Mouse (Mus musculus) embryonic facial prominence, embryonic 12.5 days (tissue): Measurements from ENCODE around the gene Slc38a6. TPM values are rescaled to one million over a fixed set of nuclear protein-coding genes. Genes with fewer than 3 reads are reported as not detected.

Source experiments
- ATAC-seq: fragments of 200-750 bp; cut with Nextera tagmentation; 2 replicates; pipeline ENCODE4 v1.8.0; 2017; ENCODE audit not compliant: insufficient number of reproducible peaks, insufficient read depth, low FRiP score, low TSS enrichment
- H3K27ac ChIP-seq: fragments of 300-500 bp; sonication (generic); 2 replicates; pipeline ENCODE4 v1.5.1; 2016; ENCODE audit warnings: mild to moderate bottlenecking
- H3K27me3 ChIP-seq: fragments of 300-500 bp; sonication (generic); 2 replicates; pipeline ENCODE4 v1.6.1; 2016; ENCODE audit warnings: mild to moderate bottlenecking, moderate library complexity
- H3K36me3 ChIP-seq: fragments of 300-500 bp; sonication (generic); 2 replicates; pipeline ENCODE4 v1.6.1; 2016; ENCODE audit warnings: mild to moderate bottlenecking
- H3K4me1 ChIP-seq: fragments of 300-500 bp; sonication (generic); 2 replicates; pipeline ENCODE4 v1.6.1; 2016
- H3K4me2 ChIP-seq: fragments of 300-500 bp; sonication (generic); replicated peaks from 2 replicates; pipeline ENCODE4 v1.6.1; 2016; ENCODE audit warnings: mild to moderate bottlenecking, moderate library complexity
- H3K4me3 ChIP-seq: fragments of 300-500 bp; sonication (generic); 2 replicates; pipeline ENCODE4 v1.5.1; 2016; ENCODE audit warnings: mild to moderate bottlenecking
- H3K9ac ChIP-seq: fragments of 300-500 bp; sonication (generic); 2 replicates; pipeline ENCODE4 v1.6.1; 2016; ENCODE audit warnings: mild to moderate bottlenecking, moderate library complexity
- H3K9me3 ChIP-seq: fragments of 300-500 bp; sonication (generic); 2 replicates; pipeline ENCODE4 v1.6.1; 2016; ENCODE audit warnings: mild to moderate bottlenecking, moderate library complexity
- WGBS: fragments of 180-500 bp; shearing (Covaris S2); methylation state at CpG from one replicate; pipeline ENCODE4 v1.1.7; 2016; 5-methylcytosine and 5-hydroxymethylcytosine counted together
- polyA plus RNA-seq: library from polyadenylated mRNA; unstranded; fragments of >200 nt; fragmentation: Nextera tagmentation; extraction: Ambion mirVana; gene quantifications from 2 replicates; pipeline ENCODE4 v1.2.1, GENCODE M21; 2016

Slc38a6 gene
- polyA plus RNA-seq, 1 experiment from 2014 or later, result 17.2 TPM

DNA sequence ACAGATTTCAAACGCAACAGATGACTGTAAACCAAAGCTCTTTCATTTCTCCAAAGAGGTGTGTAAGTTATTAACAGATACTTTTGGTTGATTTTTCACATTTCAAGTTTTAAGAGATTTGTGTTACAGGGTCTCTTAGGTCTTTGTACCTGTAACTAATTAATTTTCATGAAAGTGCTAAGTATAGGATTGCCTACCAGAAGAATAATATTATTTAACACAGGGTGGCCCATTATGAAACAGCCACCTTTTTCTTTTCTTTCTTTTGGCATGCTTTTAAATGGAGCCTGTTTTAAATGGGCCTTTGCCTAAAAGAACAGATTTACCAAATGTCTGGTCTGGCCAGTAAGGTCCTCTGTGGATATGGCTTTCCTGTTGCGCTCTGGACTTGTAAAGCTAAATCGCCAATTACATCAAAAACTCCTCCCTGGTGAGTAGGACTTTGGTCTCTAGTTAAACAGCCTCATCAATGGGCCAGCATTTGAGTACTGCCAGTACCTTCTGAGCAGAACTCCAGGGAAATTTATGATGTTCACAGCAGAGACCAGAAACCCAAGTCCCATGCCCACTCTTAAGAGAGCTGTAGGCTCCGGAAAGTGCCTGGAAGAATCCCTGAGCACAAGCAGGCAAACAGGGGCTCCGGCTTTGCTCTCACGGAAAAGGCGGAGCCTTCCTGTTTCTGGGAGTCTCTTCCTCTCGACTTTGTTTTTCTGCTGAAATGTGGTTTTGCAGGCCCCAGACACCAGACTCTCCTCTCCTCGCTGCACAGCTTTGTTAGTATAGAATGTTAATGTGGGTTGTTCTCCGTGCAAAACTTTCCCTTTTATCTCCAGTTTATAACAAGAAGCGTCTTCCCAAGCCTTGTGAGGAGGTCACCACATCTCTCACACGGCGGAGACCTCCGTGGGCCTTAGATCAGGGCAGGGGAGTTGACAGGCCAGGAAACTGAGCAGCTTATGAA lies 55.4 kb downstream of the Slc38a6 start:
- H3K36me3 ChIP-seq, result peaks cover 4% of the 10 kb centered on the region
- no peaks in the 10 kb centered on the region for H3K9me3 ChIP-seq
- ATAC-seq, result no peak
- no peaks in the 10 kb centered on the region for H3K27me3 ChIP-seq
- WGBS, result 37% methylated on average over 14 of the region's 14 CpGs
- H3K4me2 ChIP-seq, result no peak overlapping the region
- H3K27ac ChIP-seq, result peak overlapping the region; percentile 83
- H3K4me1 ChIP-seq, result peaks cover 41% of the 10 kb centered on the region
- H3K9ac ChIP-seq, result 0 out of 2 replicates have a peak overlapping the region, but pooled peaks have one; percentile 19
- H3K4me3 ChIP-seq, result no peak overlapping the region

DNA sequence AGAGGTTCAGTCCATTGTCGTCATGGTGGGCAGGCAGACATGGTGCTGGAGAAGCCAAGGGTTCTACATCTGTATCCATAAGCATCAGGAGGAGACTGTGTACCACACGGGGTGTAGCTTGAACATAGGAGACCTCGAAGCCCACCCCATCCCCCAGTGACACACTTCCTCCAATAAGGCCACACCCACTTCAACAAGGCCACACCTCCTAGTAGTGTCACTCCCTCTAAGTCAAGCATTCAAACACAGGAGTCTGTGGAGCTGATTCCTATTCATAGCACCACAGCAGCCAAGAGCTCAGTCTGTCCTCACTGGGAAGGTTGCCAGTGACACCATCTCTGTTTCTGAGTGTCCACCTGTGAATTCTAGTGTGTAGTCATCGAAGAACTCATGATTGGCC lies 57.7 kb downstream of the Slc38a6 start:
- no peak overlapping the region for H3K4me2 ChIP-seq
- no peak overlapping the region for H3K4me3 ChIP-seq
- WGBS, result 95% methylated on average over 4 of the region's 4 CpGs
- no peaks in the 10 kb centered on the region for H3K9me3 ChIP-seq
- H3K9ac ChIP-seq, result no peak overlapping the region
- H3K36me3 ChIP-seq, result peaks cover 4% of the 10 kb centered on the region
- no peaks in the 10 kb centered on the region for H3K27me3 ChIP-seq
- peaks cover 31% of the 10 kb centered on the region for H3K4me1 ChIP-seq
- ATAC-seq, result no peak
- no peak overlapping the region for H3K27ac ChIP-seq

GRCm38 (mm10) chr12:73345157-73345556 lies 58.6 kb downstream of the Slc38a6 start:
- H3K36me3 ChIP-seq, result peaks cover 4% of the 10 kb centered on the region
- H3K9ac ChIP-seq, result no peak overlapping the region
- 46% methylated on average over 12 of the region's 12 CpGs for WGBS
- no peak for ATAC-seq
- no peaks in the 10 kb centered on the region for H3K9me3 ChIP-seq
- H3K4me3 ChIP-seq, result no peak overlapping the region
- H3K4me2 ChIP-seq, result no peak overlapping the region
- no peak overlapping the region for H3K27ac ChIP-seq
- no peaks in the 10 kb centered on the region for H3K27me3 ChIP-seq
- H3K4me1 ChIP-seq, result peaks cover 25% of the 10 kb centered on the region

- ATAC-seq, result no peak
- H3K4me1 ChIP-seq, result peaks cover 29% of the 10 kb centered on the region
Observed at GRCm38 (mm10) chr12:73347202-73347601, 60.6 kb downstream of the Slc38a6 start.

GRCm38 (mm10) chr12:73350466-73350865 lies 63.9 kb downstream of the Slc38a6 start:
- H3K27me3 ChIP-seq, result no peaks in the 10 kb centered on the region
- WGBS, result 21% methylated on average over 7 of the region's 7 CpGs
- H3K4me1 ChIP-seq, result peaks cover 35% of the 10 kb centered on the region
- peak overlapping the region; percentile 71 for H3K27ac ChIP-seq
- no peak overlapping the region for H3K9ac ChIP-seq
- no peaks in the 10 kb centered on the region for H3K36me3 ChIP-seq
- no peaks in the 10 kb centered on the region for H3K9me3 ChIP-seq
- ATAC-seq, result no peak
- no peak overlapping the region for H3K4me3 ChIP-seq
- 0 out of 2 replicates have a peak overlapping the region, but pooled peaks have one; percentile 12 for H3K4me2 ChIP-seq

More at GRCm38 (mm10) chr12:73347202-73347601, 60.6 kb downstream of the Slc38a6 start:
- 86% methylated on average over 7 of the region's 7 CpGs for WGBS
- no peaks in the 10 kb centered on the region for H3K27me3 ChIP-seq
- no peak overlapping the region for H3K4me2 ChIP-seq
- H3K27ac ChIP-seq, result no peak overlapping the region
- no peak overlapping the region for H3K9ac ChIP-seq
- H3K4me3 ChIP-seq, result no peak overlapping the region
- H3K9me3 ChIP-seq, result no peaks in the 10 kb centered on the region
- H3K36me3 ChIP-seq, result peaks cover 4% of the 10 kb centered on the region

DNA sequence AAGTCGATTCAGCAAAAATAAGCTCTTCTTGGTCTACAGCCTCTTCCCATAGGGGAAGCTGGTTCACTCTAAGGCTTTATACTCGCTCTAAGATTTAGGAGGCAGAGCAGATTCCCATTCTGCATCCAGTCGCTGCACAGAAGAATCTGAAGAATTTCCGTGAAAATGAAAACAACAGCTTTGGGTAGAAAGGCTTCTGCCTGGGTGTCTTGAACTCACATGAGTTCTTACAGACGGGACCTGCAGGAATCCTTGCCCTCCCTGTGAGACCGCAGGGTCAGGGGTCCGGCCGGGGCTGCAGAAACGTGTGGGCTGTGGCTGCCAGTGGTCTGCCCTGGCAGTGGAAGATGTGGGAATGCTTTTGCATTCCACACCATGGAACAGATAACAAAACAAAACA lies 64.4 kb downstream of the Slc38a6 start:
- Histone ChIP-seq H3K9me3 (no peaks in the 10 kb centered on the region), H3K4me2 (0 out of 2 replicates have a peak overlapping the region, but pooled peaks have one; percentile 12), H3K4me1 (peaks cover 37% of the 10 kb centered on the region), H3K9ac (no peak overlapping the region), H3K36me3 (no peaks in the 10 kb centered on the region), H3K27ac (peak overlapping the region; percentile 71), H3K27me3 (no peaks in the 10 kb centered on the region), H3K4me3 (no peak overlapping the region)
- 6% methylated on average over 9 of the region's 9 CpGs for WGBS
- ATAC-seq, result no peak

GRCm38 (mm10) chr12:73351746-73352145 lies 65.2 kb downstream of the Slc38a6 start:
- WGBS, result 62% methylated on average over 14 of the region's 14 CpGs
- H3K27ac ChIP-seq, result peak overlapping the region; percentile 31; the same call in 1 of the 2 replicates
- ATAC-seq, result no peak

DNA sequence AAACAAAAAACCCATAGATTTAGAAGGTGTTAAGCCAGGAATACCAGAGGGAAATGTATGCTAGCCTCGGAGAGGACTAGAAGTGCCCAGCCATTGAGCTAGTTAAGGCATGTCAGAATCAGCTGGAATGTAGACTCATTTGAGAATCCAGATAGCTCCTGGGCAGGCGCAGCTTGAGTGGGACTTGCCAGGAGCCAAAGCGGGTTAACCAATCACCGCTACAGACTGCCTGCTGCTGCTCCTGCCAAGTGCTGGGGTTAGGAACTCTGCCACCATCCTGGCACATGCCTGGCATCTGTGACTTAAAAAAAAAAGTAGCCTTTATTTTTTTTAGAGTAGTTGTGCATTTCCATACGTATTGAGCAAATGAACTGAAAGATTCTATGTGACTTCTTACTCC lies 66.8 kb downstream of the Slc38a6 start:
- no peaks in the 10 kb centered on the region for H3K36me3 ChIP-seq
- H3K4me3 ChIP-seq, result no peak overlapping the region
- H3K4me2 ChIP-seq, result no peak overlapping the region
- peaks cover 45% of the 10 kb centered on the region for H3K4me1 ChIP-seq
- 71% methylated on average over 5 of the region's 5 CpGs for WGBS
- ATAC-seq, result no peak
- H3K9me3 ChIP-seq, result no peaks in the 10 kb centered on the region
- no peaks in the 10 kb centered on the region for H3K27me3 ChIP-seq
- no peak overlapping the region for H3K27ac ChIP-seq
- H3K9ac ChIP-seq, result no peak overlapping the region

More at GRCm38 (mm10) chr12:73351746-73352145, 65.2 kb downstream of the Slc38a6 start:
- no peak overlapping the region for H3K4me2 ChIP-seq
- H3K4me3 ChIP-seq, result no peak overlapping the region
- no peaks in the 10 kb centered on the region for H3K27me3 ChIP-seq
- H3K9me3 ChIP-seq, result no peaks in the 10 kb centered on the region
- H3K9ac ChIP-seq, result no peak overlapping the region
- H3K4me1 ChIP-seq, result peaks cover 38% of the 10 kb centered on the region
- no peaks in the 10 kb centered on the region for H3K36me3 ChIP-seq

GRCm38 (mm10) chr12:73354521-73354920 lies 67.9 kb downstream of the Slc38a6 start:
- no peak for ATAC-seq
- no peak overlapping the region for H3K4me2 ChIP-seq
- WGBS, result 59% methylated on average over 4 of the region's 4 CpGs

DNA sequence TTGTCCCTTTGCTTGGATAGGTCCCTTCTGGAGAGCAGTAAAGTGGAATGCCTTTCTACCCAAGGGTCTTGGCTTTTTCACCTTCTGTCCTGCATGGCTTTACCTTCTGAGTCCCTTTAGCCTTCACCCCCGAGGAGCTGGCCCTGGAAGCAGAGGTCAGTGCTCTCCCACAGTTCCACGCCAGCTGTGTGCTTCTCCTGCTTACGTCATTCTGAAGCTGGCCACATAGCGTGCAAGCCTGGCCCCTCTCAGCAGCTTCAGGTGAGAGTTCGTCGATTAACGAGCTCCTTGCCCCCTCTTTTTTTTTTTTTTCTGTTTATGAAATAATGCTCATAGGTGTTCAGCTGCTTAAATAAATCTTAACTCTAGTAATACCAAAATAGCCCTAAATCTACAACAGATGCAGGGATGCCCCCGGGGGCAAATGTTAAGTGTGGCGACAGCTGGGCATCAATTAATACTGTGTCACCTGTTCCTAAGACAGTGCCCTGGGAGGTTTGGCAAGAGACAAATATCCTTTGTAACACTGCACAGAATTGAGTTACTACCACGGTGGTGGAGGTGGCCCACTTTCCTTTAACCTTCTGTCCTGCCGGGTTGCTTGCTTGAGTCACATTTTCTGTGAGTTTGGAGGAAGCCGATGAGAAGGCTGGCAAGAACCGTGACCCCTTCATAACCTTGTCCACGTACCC lies 68.7 kb downstream of the Slc38a6 start:
- 36% methylated on average over 14 of the region's 14 CpGs for WGBS
- Histone ChIP-seq H3K27ac (no peak overlapping the region), H3K4me1 (peaks cover 42% of the 10 kb centered on the region), H3K9me3 (no peaks in the 10 kb centered on the region), H3K36me3 (no peaks in the 10 kb centered on the region), H3K4me2 (no peak overlapping the region), H3K27me3 (no peaks in the 10 kb centered on the region), H3K9ac (no peak overlapping the region), H3K4me3 (no peak overlapping the region)
- ATAC-seq, result no peak

More at GRCm38 (mm10) chr12:73354521-73354920, 67.9 kb downstream of the Slc38a6 start:
- H3K4me1 ChIP-seq, result peaks cover 45% of the 10 kb centered on the region
- no peaks in the 10 kb centered on the region for H3K9me3 ChIP-seq
- H3K27ac ChIP-seq, result no peak overlapping the region
- H3K27me3 ChIP-seq, result no peaks in the 10 kb centered on the region
- H3K4me3 ChIP-seq, result no peak overlapping the region
- H3K36me3 ChIP-seq, result no peaks in the 10 kb centered on the region
- H3K9ac ChIP-seq, result no peak overlapping the region

DNA sequence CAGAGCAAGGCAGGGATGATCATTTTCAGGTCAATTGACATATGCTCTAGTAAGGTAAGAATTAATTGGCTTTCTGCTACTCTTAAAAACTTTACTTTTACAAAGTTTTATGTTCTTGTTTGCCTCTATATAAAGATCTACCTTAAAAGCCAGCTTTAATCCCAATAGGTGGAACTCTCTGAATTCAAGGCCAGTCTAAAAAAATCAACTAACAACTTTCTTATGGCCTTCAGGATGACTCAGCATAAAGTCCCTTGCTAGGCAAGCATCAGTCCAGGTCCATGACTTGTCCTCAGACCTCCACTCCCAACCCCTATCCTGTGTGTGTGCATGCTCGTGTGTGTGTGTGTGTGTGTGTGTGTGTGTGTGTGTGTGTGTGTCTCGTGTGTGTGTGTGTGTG lies 70.1 kb downstream of the Slc38a6 start:
- Histone ChIP-seq H3K4me1 (peaks cover 30% of the 10 kb centered on the region), H3K4me2 (no peak overlapping the region), H3K27ac (no peak overlapping the region), H3K9ac (no peak overlapping the region), H3K36me3 (no peaks in the 10 kb centered on the region), H3K27me3 (no peaks in the 10 kb centered on the region), H3K4me3 (no peak overlapping the region), H3K9me3 (no peaks in the 10 kb centered on the region)
- 95% methylated on average over 2 of the region's 2 CpGs for WGBS
- ATAC-seq, result no peak
